Mouse (Mus musculus): ENCODE measurements around the gene Syngr1. TPM values are rescaled to one million over a fixed set of nuclear protein-coding genes. Genes with fewer than 3 reads are reported as not detected.

Gene Syngr1
- polyA plus RNA-seq, 1 experiment from 2014 or later: 15.8 TPM

- Histone ChIP-seq H3K4me3 (no peak overlapping the region), H3K27ac (no peak overlapping the region), H3K4me1 (peaks cover 31% of the 10 kb centered on the region), H3K4me2 (replicated peaks) (no peak overlapping the region), H3K9me3 (no peaks in the 10 kb centered on the region), H3K9ac (no peak overlapping the region), H3K36me3 (no peaks in the 10 kb centered on the region), H3K27me3 (replicated peaks) (peaks cover 28% of the 10 kb centered on the region)
- WGBS: 78% methylated on average over 10 of the region's 10 CpGs
- ATAC-seq (ENCODE audit: low FRiP score, low read depth): no peak
These were observed 5.3 kb downstream of the Syngr1 start for GRCm38 (mm10) chr15:80096406-80096805.

DNA sequence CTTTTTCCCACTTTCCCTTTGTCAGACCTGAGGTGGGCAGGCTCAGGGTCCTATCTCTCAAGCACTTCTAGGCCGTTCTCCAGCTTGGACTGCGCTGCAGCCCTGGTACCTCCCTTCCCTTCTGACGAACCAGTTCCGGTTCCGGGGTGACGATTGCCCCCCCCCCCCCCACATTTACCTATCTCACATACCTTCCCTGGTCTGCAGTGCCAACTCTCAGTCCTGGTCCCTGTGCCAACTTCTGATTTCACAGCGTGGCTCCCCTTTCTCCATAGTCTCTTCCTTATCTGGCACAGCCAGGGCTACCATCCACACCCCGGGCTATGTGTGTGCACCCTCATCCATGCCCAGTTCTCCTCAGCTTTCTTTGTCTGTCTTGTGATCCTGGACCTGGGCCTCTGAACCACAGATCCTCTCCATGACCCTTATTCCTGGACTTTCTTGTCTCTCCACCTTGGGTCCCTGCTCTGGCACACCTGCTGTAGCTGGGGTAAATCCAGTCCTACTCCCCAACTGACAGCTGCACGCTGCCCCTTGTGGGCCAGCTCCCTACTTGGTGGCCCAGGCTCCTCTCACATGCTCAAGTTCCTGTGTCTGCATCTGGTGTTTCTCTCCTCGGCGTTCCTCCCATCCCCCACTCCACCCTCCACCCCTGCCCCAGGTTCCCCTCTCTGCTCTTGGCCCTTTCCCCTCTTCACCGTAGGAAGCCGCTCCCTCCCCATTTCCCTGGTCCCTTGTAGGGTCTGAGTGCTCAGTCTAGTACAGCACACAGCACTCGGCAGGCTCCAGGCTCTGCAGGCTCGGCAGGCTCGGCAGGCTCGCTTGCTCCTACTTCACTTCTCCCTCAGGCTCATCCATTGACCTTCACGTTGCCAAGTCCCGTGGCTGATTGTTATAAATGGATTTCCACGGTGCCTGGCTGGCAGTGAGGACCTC lies 6.1 kb downstream of the Syngr1 start:
- ATAC-seq (ENCODE audit: low FRiP score, low read depth): no peak
- H3K9me3 ChIP-seq: no peaks in the 10 kb centered on the region
- WGBS: 26% methylated on average over 20 of the region's 20 CpGs
- peak overlapping the region; percentile 40 for H3K4me2 ChIP-seq (replicated peaks)
- H3K36me3 ChIP-seq: no peaks in the 10 kb centered on the region
- H3K27me3 ChIP-seq (replicated peaks): peaks cover 20% of the 10 kb centered on the region
- H3K4me3 ChIP-seq: no peak overlapping the region
- H3K9ac ChIP-seq: peak overlapping the region; percentile 38; the same call in 1 of the 2 replicates
- no peak overlapping the region for H3K27ac ChIP-seq
- H3K4me1 ChIP-seq: peaks cover 23% of the 10 kb centered on the region

- Histone ChIP-seq H3K27me3 (replicated peaks) (peaks cover 12% of the 10 kb centered on the region), H3K4me3 (no peak overlapping the region), H3K4me2 (replicated peaks) (peak overlapping the region; percentile 40; the same call in 1 of the 2 replicates), H3K36me3 (no peaks in the 10 kb centered on the region), H3K27ac (no peak overlapping the region), H3K4me1 (peaks cover 15% of the 10 kb centered on the region), H3K9ac (no peak overlapping the region), H3K9me3 (no peaks in the 10 kb centered on the region)
- no peak for ATAC-seq (ENCODE audit: low FRiP score, low read depth)
- WGBS: 37% methylated on average over 8 of the region's 8 CpGs
These were observed 6.9 kb downstream of the Syngr1 start for GRCm38 (mm10) chr15:80097999-80098461.

- 64% methylated on average over 9 of the region's 9 CpGs for WGBS
- Histone ChIP-seq H3K4me2 (replicated peaks) (no peak overlapping the region), H3K4me3 (no peak overlapping the region), H3K9me3 (no peaks in the 10 kb centered on the region), H3K9ac (no peak overlapping the region), H3K4me1 (peaks cover 15% of the 10 kb centered on the region), H3K36me3 (no peaks in the 10 kb centered on the region), H3K27ac (no peak overlapping the region), H3K27me3 (replicated peaks) (0 out of 2 replicates have a peak, but pooled peaks cover 7% of the 10 kb centered on the region)
- no peak for ATAC-seq (ENCODE audit: low FRiP score, low read depth)
These were observed 7.7 kb downstream of the Syngr1 start for GRCm38 (mm10) chr15:80098809-80099208.

- Histone ChIP-seq H3K4me2 (replicated peaks) (no peak overlapping the region), H3K9me3 (no peaks in the 10 kb centered on the region), H3K9ac (no peak overlapping the region), H3K4me3 (no peak overlapping the region), H3K36me3 (no peaks in the 10 kb centered on the region), H3K27me3 (replicated peaks) (0 out of 2 replicates have a peak, but pooled peaks cover 7% of the 10 kb centered on the region), H3K27ac (no peak overlapping the region), H3K4me1 (peaks cover 15% of the 10 kb centered on the region)
- no peak for ATAC-seq (ENCODE audit: low FRiP score, low read depth)
- WGBS: 76% methylated on average over 3 of the region's 3 CpGs
These were observed 8.3 kb downstream of the Syngr1 start for GRCm38 (mm10) chr15:80099477-80099876.

- H3K27ac ChIP-seq: no peak overlapping the region
- H3K4me3 ChIP-seq: no peak overlapping the region
- 78% methylated on average over 3 of the region's 3 CpGs for WGBS
- no peak for ATAC-seq (ENCODE audit: low FRiP score, low read depth)
- no peaks in the 10 kb centered on the region for H3K36me3 ChIP-seq
- no peak overlapping the region for H3K4me2 ChIP-seq (replicated peaks)
- peaks cover 15% of the 10 kb centered on the region for H3K4me1 ChIP-seq
- no peaks in the 10 kb centered on the region for H3K9me3 ChIP-seq
- H3K9ac ChIP-seq: no peak overlapping the region
- H3K27me3 ChIP-seq (replicated peaks): 0 out of 2 replicates have a peak, but pooled peaks cover 7% of the 10 kb centered on the region
These were observed 9.1 kb downstream of the Syngr1 start for GRCm38 (mm10) chr15:80100196-80100595.

GRCm38 (mm10) chr15:80100871-80101270 lies 9.7 kb downstream of the Syngr1 start:
- WGBS: 94% methylated on average over 10 of the region's 10 CpGs
- Histone ChIP-seq H3K4me1 (peaks cover 15% of the 10 kb centered on the region), H3K9ac (no peak overlapping the region), H3K4me3 (no peak overlapping the region), H3K27ac (no peak overlapping the region), H3K4me2 (replicated peaks) (no peak overlapping the region), H3K36me3 (no peaks in the 10 kb centered on the region), H3K27me3 (replicated peaks) (0 out of 2 replicates have a peak, but pooled peaks cover 7% of the 10 kb centered on the region), H3K9me3 (no peaks in the 10 kb centered on the region)
- no peak for ATAC-seq (ENCODE audit: low FRiP score, low read depth)

DNA sequence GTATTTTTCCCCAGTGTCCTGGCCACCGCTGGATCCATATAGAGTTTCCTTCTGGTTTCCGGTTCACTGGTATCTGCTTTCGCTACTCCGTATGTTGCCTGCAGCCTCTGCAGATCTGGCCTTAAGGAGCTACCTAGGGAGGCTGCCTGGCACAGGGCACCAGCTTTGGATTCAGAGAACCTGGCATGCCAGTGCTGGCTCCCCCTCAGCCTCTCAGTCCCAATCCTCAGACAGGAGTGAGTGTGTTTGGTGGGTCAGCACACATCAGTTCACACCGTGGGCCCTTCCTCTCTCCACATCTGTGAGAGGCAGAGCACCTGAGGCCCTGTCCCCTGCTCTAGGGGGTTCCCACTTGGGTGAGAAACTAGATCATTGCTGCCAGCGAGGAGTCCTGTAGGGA lies 10.4 kb downstream of the Syngr1 start:
- H3K4me3 ChIP-seq: no peak overlapping the region
- no peak overlapping the region for H3K4me2 ChIP-seq (replicated peaks)
- H3K27ac ChIP-seq: no peak overlapping the region
- 78% methylated on average over 6 of the region's 6 CpGs for WGBS
- no peaks in the 10 kb centered on the region for H3K9me3 ChIP-seq
- H3K27me3 ChIP-seq (replicated peaks): 0 out of 2 replicates have a peak, but pooled peaks cover 2% of the 10 kb centered on the region
- no peak for ATAC-seq (ENCODE audit: low FRiP score, low read depth)
- no peak overlapping the region for H3K9ac ChIP-seq
- H3K36me3 ChIP-seq: no peaks in the 10 kb centered on the region
- H3K4me1 ChIP-seq: peaks cover 15% of the 10 kb centered on the region

GRCm38 (mm10) chr15:80102495-80102894 lies 11.4 kb downstream of the Syngr1 start:
- ATAC-seq (ENCODE audit: low FRiP score, low read depth): no peak
- Histone ChIP-seq H3K4me1 (peaks cover 10% of the 10 kb centered on the region), H3K9ac (no peak overlapping the region), H3K27ac (no peak overlapping the region), H3K27me3 (replicated peaks) (no peaks in the 10 kb centered on the region), H3K9me3 (no peaks in the 10 kb centered on the region), H3K36me3 (no peaks in the 10 kb centered on the region), H3K4me2 (replicated peaks) (no peak overlapping the region), H3K4me3 (no peak overlapping the region)
- WGBS: 87% methylated on average over 6 of the region's 6 CpGs

DNA sequence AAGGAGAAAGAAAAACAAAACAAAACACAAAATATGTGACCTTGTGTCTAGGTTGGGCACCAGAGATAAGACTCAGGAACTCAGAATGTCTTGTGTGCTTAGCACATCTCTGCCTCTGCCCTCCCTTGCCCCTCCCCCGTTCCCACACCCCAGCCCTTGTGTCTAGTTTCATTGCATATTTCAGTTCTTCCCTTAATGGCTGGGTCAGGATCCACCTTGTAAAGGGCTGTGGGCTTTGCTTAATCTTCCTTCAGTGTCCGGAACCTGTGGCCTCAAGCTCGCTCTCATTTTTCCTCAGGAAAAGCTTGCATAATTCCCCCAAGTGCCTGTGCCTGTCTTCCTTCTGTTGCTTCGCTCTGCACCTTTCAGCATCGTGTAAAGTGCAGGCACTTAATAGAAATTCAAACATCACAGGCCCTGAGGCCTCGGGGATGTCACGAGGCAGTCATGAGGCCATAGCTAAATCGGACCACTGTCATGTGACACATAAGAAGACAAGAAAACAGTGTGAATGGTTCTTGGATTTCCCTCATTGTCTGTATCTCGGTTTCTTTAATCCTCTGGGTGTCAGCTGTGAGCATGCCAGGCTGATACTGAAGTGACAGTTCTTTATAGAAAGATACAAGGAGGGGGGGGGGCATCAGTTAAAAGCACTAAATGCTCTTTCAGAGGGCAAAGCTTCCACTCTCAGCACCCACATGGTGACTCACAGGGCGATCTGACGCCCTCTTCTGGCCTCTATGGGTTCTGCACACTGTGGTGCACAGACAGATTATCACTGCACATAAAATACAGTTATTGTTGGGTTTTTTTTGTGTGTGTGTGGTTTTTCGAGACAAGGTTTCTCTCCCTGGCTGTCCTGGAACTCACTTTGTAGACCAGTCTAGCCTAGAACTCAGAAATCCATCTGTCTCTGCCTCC lies 14.6 kb downstream of the Syngr1 start:
- H3K9ac ChIP-seq: no peak overlapping the region
- no peaks in the 10 kb centered on the region for H3K9me3 ChIP-seq
- no peaks in the 10 kb centered on the region for H3K36me3 ChIP-seq
- no peak overlapping the region for H3K27ac ChIP-seq
- WGBS: 77% methylated on average over 12 of the region's 12 CpGs
- ATAC-seq (ENCODE audit: low FRiP score, low read depth): no peak
- H3K4me2 ChIP-seq (replicated peaks): no peak overlapping the region
- H3K4me3 ChIP-seq: no peak overlapping the region
- no peaks in the 10 kb centered on the region for H3K4me1 ChIP-seq
- H3K27me3 ChIP-seq (replicated peaks): no peaks in the 10 kb centered on the region

DNA sequence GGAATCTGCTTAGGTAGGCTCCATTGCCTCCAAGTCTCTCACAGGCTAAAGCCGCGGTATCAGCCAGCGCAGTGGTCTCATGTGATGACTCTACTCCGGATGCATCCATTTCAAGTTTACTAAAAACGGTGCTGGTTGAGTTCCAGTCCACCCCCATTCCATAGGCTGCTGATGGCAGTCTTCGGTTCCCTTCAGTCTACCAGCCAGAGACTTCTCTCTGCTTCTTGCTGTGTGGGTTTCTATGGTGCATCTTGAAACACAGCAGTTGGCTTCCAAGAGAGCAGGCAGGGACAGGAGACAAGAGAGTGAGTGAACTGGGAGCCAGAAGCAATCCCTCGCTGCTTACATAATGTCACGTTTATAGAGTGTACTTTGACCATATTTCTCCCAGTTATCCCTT lies 16.0 kb downstream of the Syngr1 start:
- 95% methylated on average over 8 of the region's 8 CpGs for WGBS
- Histone ChIP-seq H3K4me2 (replicated peaks) (no peak overlapping the region), H3K27me3 (replicated peaks) (no peaks in the 10 kb centered on the region), H3K36me3 (peaks cover 3% of the 10 kb centered on the region; the same call in 1 of the 2 replicates), H3K4me3 (no peak overlapping the region), H3K27ac (no peak overlapping the region), H3K9ac (no peak overlapping the region), H3K4me1 (no peaks in the 10 kb centered on the region), H3K9me3 (no peaks in the 10 kb centered on the region)
- no peak for ATAC-seq (ENCODE audit: low FRiP score, low read depth)

DNA sequence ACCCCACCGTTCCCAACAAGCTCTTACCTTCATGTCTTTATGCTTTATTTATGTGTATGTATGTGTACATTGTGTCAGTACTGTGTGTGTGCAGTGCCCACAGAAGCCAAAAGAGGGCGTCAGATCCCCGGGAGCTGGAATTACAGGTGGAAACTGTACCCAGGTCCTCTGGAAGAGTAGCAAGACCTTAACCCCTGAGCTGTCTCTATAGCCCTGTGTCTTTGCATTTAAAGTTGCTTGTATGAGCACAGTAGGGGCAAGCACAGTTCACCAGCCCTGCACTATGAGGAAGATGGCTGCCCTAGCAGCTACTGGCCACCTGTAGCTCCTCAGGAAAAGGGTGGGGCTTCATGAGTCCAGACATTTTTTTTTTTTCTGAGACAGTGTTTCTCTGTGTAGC lies 16.4 kb downstream of the Syngr1 start:
- no peak for ATAC-seq (ENCODE audit: low FRiP score, low read depth)
- no peak overlapping the region for H3K9ac ChIP-seq

More for the DNA sequence above, 16.4 kb downstream of the Syngr1 start:
- H3K27me3 ChIP-seq (replicated peaks): no peaks in the 10 kb centered on the region
- H3K36me3 ChIP-seq: peaks cover 3% of the 10 kb centered on the region; the same call in 1 of the 2 replicates
- H3K9me3 ChIP-seq: no peaks in the 10 kb centered on the region
- H3K27ac ChIP-seq: no peak overlapping the region
- WGBS: 88% methylated on average over 3 of the region's 3 CpGs
- H3K4me3 ChIP-seq: no peak overlapping the region
- no peak overlapping the region for H3K4me2 ChIP-seq (replicated peaks)
- H3K4me1 ChIP-seq: no peaks in the 10 kb centered on the region
